Mouse (Mus musculus): ENCODE data around the gene Mrpl37. TPM values are rescaled to one million over a fixed set of nuclear protein-coding genes. Genes with fewer than 3 reads are reported as not detected.
"Not testable (repeated sequence)": the region's sequence is repeated elsewhere in the genome, so short reads cannot be mapped to it uniquely, and the experiment has no call there.

Mrpl37 gene
- 48.4 and 50.6 TPM in 2 replicates for polyA plus RNA-seq (2011; ENCODE audit: insufficient read length, low read depth, missing spikeins)

- H3K4me3 ChIP-seq (ENCODE audit: insufficient read depth, low read length), result peak within 1 kb of the TSS; percentile 86
- 0 out of 2 replicates have a peak, but pooled peaks cover 2% of the 10 kb centered on the region for H3K4me1 ChIP-seq (ENCODE audit: control insufficient read depth, insufficient read depth, low read length)
- TF ChIP-seq CTCF (IDR thresholded peaks at IDR 0.05; ENCODE audit: borderline replicate concordance, insufficient read depth, low read length) (no peak), POLR2A (IDR thresholded peaks at IDR 0.05; ENCODE audit: low read depth, low read length) (peak; percentile 84)
- no peak within 1 kb of the TSS for H3K27ac ChIP-seq (ENCODE audit: insufficient read depth, low read length)
Measured at GRCm38 (mm10) chr4:107066252-107067124, at the start of gene Mrpl37, which contains the start of gene Cyb5rl. Gene Mrpl37 (minus strand): TSS chr4:107066868. Gene Cyb5rl (plus strand): TSS chr4:107066988.

- Histone ChIP-seq H3K4me3 (ENCODE audit: insufficient read depth, low read length) (no peak overlapping the region), H3K27ac (ENCODE audit: insufficient read depth, low read length) (no peak overlapping the region), H3K4me1 (ENCODE audit: control insufficient read depth, insufficient read depth, low read length) (no peaks in the 10 kb centered on the region)
- no peak for TF ChIP-seq POLR2A (IDR thresholded peaks at IDR 0.05; ENCODE audit: low read depth, low read length)
- no peak for TF ChIP-seq CTCF (IDR thresholded peaks at IDR 0.05; ENCODE audit: borderline replicate concordance, insufficient read depth, low read length)
Measured at GRCm38 (mm10) chr4:107114278-107114677, 47.6 kb upstream of the Mrpl37 start.

DNA sequence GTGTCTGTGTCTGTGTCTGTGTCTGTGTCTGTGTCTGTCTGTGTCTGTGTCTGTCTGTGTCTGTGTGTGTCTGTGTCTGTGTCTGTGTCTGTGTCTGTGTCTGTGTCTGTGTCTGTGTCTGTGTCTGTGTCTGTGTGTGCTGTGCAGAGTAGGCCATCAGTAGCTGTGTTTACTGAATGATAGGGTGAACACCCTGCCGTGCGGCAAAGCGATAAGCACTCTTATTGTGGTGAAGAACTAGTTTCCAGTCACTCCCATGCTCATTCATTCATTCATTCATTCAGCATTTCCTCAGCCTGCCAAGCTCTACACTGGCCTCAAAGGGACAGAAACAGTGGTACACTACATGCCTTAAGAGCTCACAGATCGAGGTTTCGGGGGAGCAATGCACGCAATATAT lies 42.5 kb upstream of the Mrpl37 start:
- not testable (repeated sequence) for H3K27ac ChIP-seq (ENCODE audit: insufficient read depth, low read length); H3K4me1 ChIP-seq (ENCODE audit: control insufficient read depth, insufficient read depth, low read length); H3K4me3 ChIP-seq (ENCODE audit: insufficient read depth, low read length)

DNA sequence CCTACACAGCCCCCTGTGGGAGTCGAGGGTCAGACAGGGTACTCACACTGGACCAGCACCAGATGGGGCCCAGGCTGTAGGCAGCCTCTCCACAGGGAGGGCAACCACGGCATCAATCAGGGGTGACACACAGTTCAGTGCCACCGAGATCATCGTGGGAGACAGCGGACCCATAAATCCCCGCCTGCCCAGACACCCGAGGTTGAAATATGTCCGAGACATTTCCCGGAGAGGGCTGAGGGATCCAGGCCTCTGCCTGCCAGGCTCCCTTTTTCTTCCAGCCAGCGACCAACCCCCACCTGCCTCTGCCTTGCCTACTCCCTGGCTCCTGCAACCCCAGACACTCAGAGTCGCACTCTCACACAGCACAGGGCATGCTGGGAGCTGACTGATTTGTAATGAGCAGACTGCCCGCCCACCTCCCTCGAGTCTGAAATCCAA lies 41.6 kb upstream of the Mrpl37 start:
- TF ChIP-seq CTCF (IDR thresholded peaks at IDR 0.05; ENCODE audit: borderline replicate concordance, insufficient read depth, low read length) (no peak), POLR2A (IDR thresholded peaks at IDR 0.05; ENCODE audit: low read depth, low read length) (no peak; the same call in 1 of the 2 replicates)
- Histone ChIP-seq H3K27ac (ENCODE audit: insufficient read depth, low read length) (no peak overlapping the region), H3K4me1 (ENCODE audit: control insufficient read depth, insufficient read depth, low read length) (no peaks in the 10 kb centered on the region), H3K4me3 (ENCODE audit: insufficient read depth, low read length) (no peak overlapping the region)

DNA sequence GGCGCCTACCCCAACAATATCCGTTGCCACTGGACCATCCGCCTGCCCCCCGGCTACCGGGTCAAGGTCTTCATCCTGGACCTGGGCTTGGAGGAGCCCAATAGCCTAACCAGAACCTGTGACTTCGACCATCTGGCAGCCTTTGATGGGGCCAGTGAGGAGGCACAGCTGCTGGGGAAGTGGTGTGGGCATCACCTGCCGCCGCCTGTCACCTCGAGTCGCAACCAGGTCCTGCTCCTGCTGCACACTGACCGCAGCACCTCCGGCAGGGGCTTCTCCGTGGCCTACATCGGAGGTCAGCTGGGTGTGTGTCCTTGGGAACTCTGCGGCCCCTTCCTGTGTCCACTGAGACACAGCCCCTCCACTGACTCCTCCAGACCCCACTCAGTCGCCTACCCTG lies 40.1 kb upstream of the Mrpl37 start:
- H3K27ac ChIP-seq (ENCODE audit: insufficient read depth, low read length), result no peak overlapping the region
- TF ChIP-seq CTCF (IDR thresholded peaks at IDR 0.05; ENCODE audit: borderline replicate concordance, insufficient read depth, low read length) (no peak), POLR2A (IDR thresholded peaks at IDR 0.05; ENCODE audit: low read depth, low read length) (no peak)
- no peak overlapping the region for H3K4me3 ChIP-seq (ENCODE audit: insufficient read depth, low read length)
- H3K4me1 ChIP-seq (ENCODE audit: control insufficient read depth, insufficient read depth, low read length), result no peaks in the 10 kb centered on the region

DNA sequence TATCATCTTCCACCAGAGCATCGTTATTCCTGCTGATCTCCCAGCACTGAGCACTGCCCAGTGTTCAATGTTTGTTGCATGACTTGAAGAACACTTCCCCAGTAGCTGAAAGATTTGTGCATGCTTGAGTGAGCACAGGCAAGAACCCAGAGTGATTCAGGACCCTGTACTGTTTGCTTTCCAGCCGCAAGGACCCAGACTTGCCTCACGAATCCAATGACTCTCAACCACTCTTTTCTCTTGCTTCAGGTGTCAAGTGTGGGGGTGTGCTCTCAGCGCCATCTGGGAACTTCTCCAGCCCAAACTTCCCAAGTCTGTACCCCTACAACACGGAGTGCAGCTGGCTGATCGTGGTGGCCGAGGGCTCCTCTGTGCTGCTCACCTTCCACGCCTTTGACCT lies 35.6 kb upstream of the Mrpl37 start:
- H3K27ac ChIP-seq (ENCODE audit: insufficient read depth, low read length), result no peak overlapping the region
- no peak overlapping the region for H3K4me3 ChIP-seq (ENCODE audit: insufficient read depth, low read length)
- no peak for TF ChIP-seq CTCF (IDR thresholded peaks at IDR 0.05; ENCODE audit: borderline replicate concordance, insufficient read depth, low read length)
- no peak for TF ChIP-seq POLR2A (IDR thresholded peaks at IDR 0.05; ENCODE audit: low read depth, low read length)
- H3K4me1 ChIP-seq (ENCODE audit: control insufficient read depth, insufficient read depth, low read length), result no peaks in the 10 kb centered on the region

DNA sequence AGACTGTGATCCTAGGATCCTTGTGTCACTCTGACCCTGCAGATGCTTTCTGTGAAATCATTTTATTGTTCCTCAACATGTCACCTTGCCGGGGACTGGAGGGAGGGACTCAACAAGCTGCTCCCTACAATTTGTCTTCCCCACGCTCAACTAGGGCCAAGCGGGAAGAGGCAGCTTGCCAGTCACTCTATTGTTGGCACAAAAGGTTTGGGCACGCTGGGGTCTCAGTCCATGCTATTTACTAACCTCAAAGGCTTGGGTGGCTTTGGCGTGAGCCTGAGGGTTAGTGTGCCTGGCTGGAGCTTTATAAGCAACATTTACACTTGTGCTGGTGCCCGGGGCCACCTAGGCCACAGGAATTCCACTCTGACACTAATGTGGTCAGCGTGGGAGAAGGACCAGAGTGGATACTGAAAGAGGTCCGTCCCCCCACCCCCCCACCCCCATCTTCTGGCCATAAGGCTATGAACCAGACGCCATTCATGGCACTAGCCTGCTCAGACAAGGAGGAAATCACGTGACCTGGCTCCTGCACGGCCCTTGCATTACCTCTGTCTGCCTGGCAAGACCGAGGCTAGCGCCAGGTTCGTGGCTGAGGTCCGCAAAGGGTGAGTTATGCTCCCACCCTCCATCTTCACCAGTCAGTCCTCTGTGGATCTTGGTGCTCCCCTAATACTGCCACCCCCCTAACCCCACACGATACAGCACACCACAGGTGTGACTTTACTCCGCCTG lies 32.3 kb upstream of the Mrpl37 start:
- H3K4me1 ChIP-seq (ENCODE audit: control insufficient read depth, insufficient read depth, low read length), result no peaks in the 10 kb centered on the region

DNA sequence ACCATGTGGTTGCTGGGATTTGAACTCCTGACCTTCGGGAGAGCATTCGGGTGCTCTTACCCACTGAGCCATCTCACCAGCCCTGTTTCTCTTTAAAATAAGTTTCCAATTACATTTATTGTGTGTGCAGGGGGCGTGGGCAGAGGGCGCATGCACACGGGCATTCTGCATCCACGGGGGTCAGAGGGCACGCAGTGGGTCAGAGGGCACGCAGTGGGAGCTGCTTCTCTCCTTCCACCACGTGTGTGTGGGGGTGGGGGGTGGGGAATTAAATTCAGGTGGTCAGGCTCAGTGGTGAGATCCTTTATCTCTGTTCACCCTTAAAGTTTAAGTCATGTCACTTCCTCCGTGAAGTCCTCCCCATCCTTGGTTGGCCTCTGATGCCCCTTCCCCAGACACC lies 31.7 kb upstream of the Mrpl37 start:
- Histone ChIP-seq H3K27ac (ENCODE audit: insufficient read depth, low read length) (no peak overlapping the region), H3K4me3 (ENCODE audit: insufficient read depth, low read length) (no peak overlapping the region), H3K4me1 (ENCODE audit: control insufficient read depth, insufficient read depth, low read length) (no peaks in the 10 kb centered on the region)
- TF ChIP-seq CTCF (IDR thresholded peaks at IDR 0.05; ENCODE audit: borderline replicate concordance, insufficient read depth, low read length) (no peak), POLR2A (IDR thresholded peaks at IDR 0.05; ENCODE audit: low read depth, low read length) (no peak)

More for the DNA sequence above, 32.3 kb upstream of the Mrpl37 start:
- Histone ChIP-seq H3K4me3 (ENCODE audit: insufficient read depth, low read length) (no peak overlapping the region), H3K27ac (ENCODE audit: insufficient read depth, low read length) (no peak overlapping the region)
- TF ChIP-seq POLR2A (IDR thresholded peaks at IDR 0.05; ENCODE audit: low read depth, low read length) (no peak), CTCF (IDR thresholded peaks at IDR 0.05; ENCODE audit: borderline replicate concordance, insufficient read depth, low read length) (no peak)

GRCm38 (mm10) chr4:107097871-107098270 lies 31.2 kb upstream of the Mrpl37 start:
- no peak overlapping the region for H3K27ac ChIP-seq (ENCODE audit: insufficient read depth, low read length)
- no peak for TF ChIP-seq CTCF (IDR thresholded peaks at IDR 0.05; ENCODE audit: borderline replicate concordance, insufficient read depth, low read length)
- H3K4me3 ChIP-seq (ENCODE audit: insufficient read depth, low read length), result no peak overlapping the region
- H3K4me1 ChIP-seq (ENCODE audit: control insufficient read depth, insufficient read depth, low read length), result no peaks in the 10 kb centered on the region

DNA sequence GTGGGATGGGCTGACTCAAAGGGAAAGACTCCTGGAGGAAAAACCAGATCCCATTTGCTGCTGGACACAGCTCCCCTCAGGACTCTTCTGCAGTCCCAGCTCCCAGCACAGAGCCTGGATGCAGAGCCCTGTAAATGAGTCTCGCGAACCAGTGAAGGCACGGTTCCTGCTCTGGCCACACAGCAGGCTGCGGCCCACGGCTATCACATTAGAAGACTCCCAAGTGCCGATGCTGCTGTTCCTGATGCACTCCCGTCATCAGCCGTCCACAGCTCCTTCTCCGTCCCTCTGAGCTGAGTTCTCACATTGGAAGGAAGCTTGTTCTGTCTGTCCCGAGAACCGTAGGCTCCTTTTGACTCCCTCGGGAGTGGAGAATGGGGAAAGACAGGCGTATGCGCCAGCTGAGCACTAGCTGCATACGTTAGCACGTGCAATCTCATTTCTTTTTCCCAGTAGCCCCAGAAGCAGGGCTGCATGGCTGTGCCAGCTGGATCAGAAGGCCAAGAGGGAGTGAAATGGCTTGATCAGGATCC lies 30.2 kb upstream of the Mrpl37 start, which contains the start of gene Cdcp2:
Cdcp2 (plus strand) TSS at position 51 of the 533 bp plus-strand sequence.
- Histone ChIP-seq H3K4me1 (ENCODE audit: control insufficient read depth, insufficient read depth, low read length) (no peaks in the 10 kb centered on the region), H3K27ac (ENCODE audit: insufficient read depth, low read length) (no peak within 1 kb of the TSS), H3K4me3 (ENCODE audit: insufficient read depth, low read length) (no peak within 1 kb of the TSS)
- TF ChIP-seq POLR2A (IDR thresholded peaks at IDR 0.05; ENCODE audit: low read depth, low read length) (no peak), CTCF (IDR thresholded peaks at IDR 0.05; ENCODE audit: borderline replicate concordance, insufficient read depth, low read length) (no peak)
